Mouse (Mus musculus): ENCODE measurements at regions not wholly inside any gene's neighbourhood (a gene's known extent, or its start where the extent isn't known, plus 50 kb on each side); places are given as distances from the start of the nearest gene placed in this dataset.

- DNase-seq (ENCODE audit: inconsistent age in 2 of 2, low spot score in 1 of 2) = no peak
Observed at GRCm38 (mm10) chr6:75281506-75282194, 1215.9 kb downstream of the Gm9008 start.

- DNase-seq (ENCODE audit: inconsistent age in 2 of 2, low spot score in 1 of 2) = no peak
Observed at GRCm38 (mm10) chr6:75254076-75254414, 1243.5 kb downstream of the Gm9008 start.

GRCm38 (mm10) chr6:75253357-75254075 lies 1244.1 kb downstream of the Gm9008 start:
- DNase-seq (ENCODE audit: inconsistent age in 2 of 2, low spot score in 1 of 2) = peak in 1 of 2 experiments; percentile 18

- DNase-seq (ENCODE audit: inconsistent age in 2 of 2, low spot score in 1 of 2) = no peak
Observed at GRCm38 (mm10) chr6:75215515-75215914, 1282.1 kb downstream of the Gm9008 start.

- DNase-seq (ENCODE audit: inconsistent age in 2 of 2, low spot score in 1 of 2) = no peak
Observed at GRCm38 (mm10) chr6:75212721-75213475, 1284.7 kb downstream of the Gm9008 start.
